Mouse (Mus musculus) forebrain, embryonic 13.5 days (tissue): ENCODE measurements at regions not wholly inside any gene's neighbourhood (a gene's known extent, or its start where the extent isn't known, plus 50 kb on each side); places are given as distances from the start of the nearest gene placed in this dataset.

Experiments used
- ATAC-seq: fragments of 200-750 bp; cut with Nextera tagmentation; 2 replicates; pipeline ENCODE4 v1.8.0; 2017
- H3K27ac ChIP-seq: fragments of 300-500 bp; sonication (generic); 2 replicates; pipeline ENCODE4 v1.5.1; 2015; ENCODE audit warnings: inconsistent platforms, mild to moderate bottlenecking, moderate library complexity
- H3K27me3 ChIP-seq: fragments of 300-500 bp; sonication (generic); 2 replicates; pipeline ENCODE4 v1.6.1; 2015; ENCODE audit warnings: mild to moderate bottlenecking, inconsistent platforms
- H3K36me3 ChIP-seq: fragments of 300-500 bp; sonication (generic); 2 replicates; pipeline ENCODE4 v1.6.1; 2015; ENCODE audit warnings: mild to moderate bottlenecking, inconsistent platforms; ENCODE audit not compliant: poor library complexity, severe bottlenecking
- H3K4me1 ChIP-seq: fragments of 300-500 bp; sonication (generic); 2 replicates; pipeline ENCODE4 v1.6.1; 2015; ENCODE audit warnings: inconsistent platforms
- H3K4me2 ChIP-seq: fragments of 300-500 bp; sonication (generic); 2 replicates; pipeline ENCODE4 v1.6.1; 2015; ENCODE audit warnings: inconsistent platforms, mild to moderate bottlenecking, moderate library complexity
- H3K4me3 ChIP-seq: fragments of 300-500 bp; sonication (generic); 2 replicates; pipeline ENCODE4 v1.5.1; 2015; ENCODE audit warnings: mild to moderate bottlenecking, inconsistent platforms
- H3K9ac ChIP-seq: fragments of 300-500 bp; sonication (generic); 2 replicates; pipeline ENCODE4 v1.6.1; 2015; ENCODE audit warnings: mild to moderate bottlenecking, inconsistent platforms
- H3K9me3 ChIP-seq: fragments of 300-500 bp; sonication (generic); replicated peaks from 2 replicates; pipeline ENCODE4 v1.6.1; 2016; ENCODE audit warnings: inconsistent platforms
- WGBS: fragments of 180-500 bp; shearing (Covaris S2); methylation state at CpG from one replicate; pipeline ENCODE4 v1.1.7; 2015; 5-methylcytosine and 5-hydroxymethylcytosine counted together

DNA sequence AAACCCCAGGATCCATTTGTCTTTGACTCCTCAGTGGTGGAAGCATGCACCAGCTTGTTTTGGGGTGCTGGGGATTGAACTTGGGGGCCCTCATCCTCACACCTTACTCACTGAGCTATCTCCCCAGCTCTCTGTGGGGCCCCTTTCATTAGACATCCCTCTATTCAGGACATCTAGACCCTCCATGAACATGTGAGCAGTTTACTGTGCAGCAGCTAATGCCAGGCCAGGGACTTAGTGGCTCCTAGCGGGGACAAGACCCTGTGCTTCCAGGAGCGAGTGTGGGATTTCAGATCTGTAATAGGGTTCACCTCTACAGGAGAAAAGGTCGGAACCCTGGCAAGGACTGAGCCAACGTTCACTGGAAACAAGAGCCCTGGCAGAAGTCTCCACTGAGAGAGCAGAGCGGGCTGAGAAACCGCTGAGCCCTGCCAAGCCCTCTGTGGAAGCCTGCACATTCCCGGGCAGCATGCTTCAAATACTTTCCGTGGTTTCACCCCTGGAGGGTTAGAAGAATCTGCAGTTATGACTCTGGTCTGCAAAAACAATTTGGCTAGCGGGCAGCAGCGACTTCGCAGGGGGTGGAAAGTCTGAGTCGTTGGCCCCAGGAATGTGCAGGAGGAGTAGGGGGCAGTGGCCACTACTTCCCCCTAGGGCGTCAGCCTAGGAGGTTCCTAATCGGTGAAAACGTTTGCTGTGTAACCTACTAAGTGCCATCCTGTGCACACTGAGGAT, 125.6 kb downstream of the Smad6 start:
- H3K4me2 ChIP-seq: no peak overlapping the region
- no peaks in the 10 kb centered on the region for H3K27me3 ChIP-seq
- no peak overlapping the region for H3K9ac ChIP-seq
- WGBS: 71% methylated on average over 15 of the region's 15 CpGs
- no peaks in the 10 kb centered on the region for H3K36me3 ChIP-seq
- H3K4me1 ChIP-seq: 0 out of 2 replicates have a peak, but pooled peaks cover 5% of the 10 kb centered on the region
- H3K4me3 ChIP-seq: no peak overlapping the region
- H3K9me3 ChIP-seq: no peaks in the 10 kb centered on the region
- no peak for ATAC-seq
- no peak overlapping the region for H3K27ac ChIP-seq

- 67% methylated on average over 17 of the region's 17 CpGs for WGBS
- H3K4me3 ChIP-seq: no peak overlapping the region
- H3K27ac ChIP-seq: no peak overlapping the region
- no peak overlapping the region for H3K9ac ChIP-seq
- peaks cover 8% of the 10 kb centered on the region; the same call in 1 of the 2 replicates for H3K4me1 ChIP-seq
- H3K4me2 ChIP-seq: no peak overlapping the region
- no peaks in the 10 kb centered on the region for H3K27me3 ChIP-seq
- no peaks in the 10 kb centered on the region for H3K36me3 ChIP-seq
- H3K9me3 ChIP-seq: no peaks in the 10 kb centered on the region
- ATAC-seq: no peak
These were observed 129.5 kb downstream of the Smad6 start for GRCm38 (mm10) chr9:63892235-63892971.

DNA sequence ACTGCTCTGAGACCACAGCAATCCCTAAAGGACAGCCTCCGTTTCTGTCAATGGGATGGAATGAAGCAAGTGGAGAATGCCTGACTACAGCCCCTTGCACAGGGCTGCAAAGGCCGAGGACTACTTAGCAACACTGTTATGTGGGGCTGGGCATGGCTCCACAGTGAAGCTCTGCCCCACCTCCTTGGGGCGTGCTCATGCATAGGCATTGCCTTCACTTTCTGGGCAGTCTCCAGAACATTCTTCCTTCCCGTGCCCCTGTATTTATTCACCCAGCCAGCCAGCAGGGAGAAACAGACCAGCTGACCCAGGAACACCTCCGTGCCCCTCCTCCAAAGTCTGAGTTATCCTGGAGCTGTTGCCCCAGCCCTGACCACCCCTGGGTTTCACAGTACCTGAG, 131.1 kb downstream of the Smad6 start:
- 69% methylated on average over 5 of the region's 5 CpGs for WGBS
- ATAC-seq: no peak

DNA sequence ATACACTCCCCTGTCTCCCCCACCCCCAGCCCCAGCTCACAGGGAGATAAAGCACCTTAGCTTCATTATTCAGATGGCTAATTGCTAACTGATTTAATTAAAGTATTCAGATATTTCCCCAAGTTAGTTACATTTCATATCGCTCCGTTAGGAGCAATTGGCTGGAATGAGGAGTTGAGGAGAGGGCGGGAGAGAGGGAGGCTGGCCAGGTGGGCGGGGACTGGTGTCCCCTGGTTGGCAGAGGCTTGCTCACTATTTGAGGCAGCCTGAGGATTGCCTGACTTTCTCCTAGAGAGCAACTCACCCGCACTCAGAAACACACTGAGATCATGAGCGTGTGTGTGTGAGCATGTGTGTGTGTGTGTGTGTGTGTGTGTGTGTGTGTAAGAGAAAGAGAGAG, 131.8 kb upstream of the Smad3 start:
- Histone ChIP-seq H3K4me3 (no peak overlapping the region), H3K4me1 (peaks cover 15% of the 10 kb centered on the region), H3K27ac (no peak overlapping the region), H3K9me3 (no peaks in the 10 kb centered on the region), H3K9ac (no peak overlapping the region), H3K27me3 (no peaks in the 10 kb centered on the region), H3K4me2 (no peak overlapping the region), H3K36me3 (no peaks in the 10 kb centered on the region)
- WGBS: 65% methylated on average over 6 of the region's 6 CpGs
- ATAC-seq: no peak

More for the DNA sequence above, 131.1 kb downstream of the Smad6 start:
- H3K4me1 ChIP-seq: peaks cover 8% of the 10 kb centered on the region; the same call in 1 of the 2 replicates
- H3K36me3 ChIP-seq: no peaks in the 10 kb centered on the region
- H3K4me2 ChIP-seq: no peak overlapping the region
- H3K9ac ChIP-seq: no peak overlapping the region
- no peak overlapping the region for H3K27ac ChIP-seq
- H3K9me3 ChIP-seq: no peaks in the 10 kb centered on the region
- no peaks in the 10 kb centered on the region for H3K27me3 ChIP-seq
- no peak overlapping the region for H3K4me3 ChIP-seq

DNA sequence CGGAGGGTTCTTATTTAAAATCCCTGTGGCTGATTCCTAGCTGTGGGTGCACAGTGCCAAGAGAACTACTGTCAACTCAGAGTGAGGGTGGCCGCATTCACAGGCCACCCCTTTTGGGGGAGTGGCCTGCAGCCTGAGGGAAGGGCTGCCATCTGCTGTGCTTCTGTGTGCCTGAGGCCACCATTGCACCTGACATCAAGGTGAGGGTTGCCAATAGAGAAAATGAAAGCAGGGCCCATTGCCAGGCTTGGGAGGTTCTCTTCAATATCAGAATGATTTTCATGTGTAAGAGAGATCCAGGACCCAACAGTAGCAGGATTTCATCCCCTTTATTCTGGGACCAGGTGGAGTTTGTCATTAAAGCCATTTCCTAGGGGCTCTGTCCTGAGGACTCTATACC, 127.2 kb upstream of the Smad3 start:
- H3K9ac ChIP-seq: no peak overlapping the region
- no peaks in the 10 kb centered on the region for H3K9me3 ChIP-seq
- H3K4me2 ChIP-seq: no peak overlapping the region
- H3K27ac ChIP-seq: peak overlapping the region; percentile 15; the same call in 1 of the 2 replicates
- H3K4me3 ChIP-seq: no peak overlapping the region
- 83% methylated on average over 2 of the region's 2 CpGs for WGBS
- H3K4me1 ChIP-seq: peaks cover 33% of the 10 kb centered on the region
- no peak for ATAC-seq
- H3K27me3 ChIP-seq: peaks cover 3% of the 10 kb centered on the region; the same call in 1 of the 2 replicates
- no peaks in the 10 kb centered on the region for H3K36me3 ChIP-seq

DNA sequence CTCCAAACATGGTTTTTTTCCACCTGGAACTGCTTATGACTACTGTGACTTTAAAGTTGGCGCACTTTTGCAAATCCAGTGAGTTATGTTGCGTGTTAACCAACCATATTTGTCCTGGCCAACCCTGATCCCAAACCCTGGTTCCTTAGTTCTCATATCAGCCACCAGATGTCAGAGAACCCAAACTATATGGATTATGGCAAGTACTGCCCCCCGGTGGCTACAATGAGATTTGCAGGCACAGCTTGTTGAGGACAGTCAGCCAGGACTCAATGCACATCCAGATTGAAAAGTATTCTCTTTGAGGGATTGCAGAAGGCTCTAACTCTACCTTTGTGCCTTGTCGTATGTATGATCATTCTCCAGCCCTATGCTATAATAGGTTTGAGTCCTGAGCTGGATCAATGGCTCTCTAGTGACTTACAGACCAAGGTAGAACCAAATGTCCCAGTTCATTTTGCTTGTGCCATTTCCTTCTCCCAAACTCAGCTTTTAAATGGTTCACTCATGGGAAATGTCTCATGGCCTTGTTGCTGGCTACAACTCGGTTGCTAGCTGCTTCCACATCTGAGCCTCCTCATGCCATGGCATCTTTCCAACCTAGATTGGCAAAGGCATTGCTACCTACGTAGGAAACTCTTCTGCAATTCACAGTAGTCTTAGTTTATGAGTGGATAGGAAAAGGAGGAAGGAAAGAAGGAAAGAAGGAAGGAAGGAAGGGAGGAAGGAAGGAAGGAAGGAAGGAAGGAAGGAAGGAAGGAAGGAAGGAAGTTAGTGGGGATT, 126.1 kb upstream of the Smad3 start:
- H3K36me3 ChIP-seq: no peaks in the 10 kb centered on the region
- H3K4me1 ChIP-seq: peaks cover 39% of the 10 kb centered on the region
- H3K27me3 ChIP-seq: peaks cover 4% of the 10 kb centered on the region; the same call in 1 of the 2 replicates
- no peak overlapping the region for H3K27ac ChIP-seq
- H3K4me2 ChIP-seq: no peak overlapping the region
- H3K4me3 ChIP-seq: no peak overlapping the region
- 70% methylated on average over 6 of the region's 6 CpGs for WGBS
- no peak overlapping the region for H3K9ac ChIP-seq
- ATAC-seq: no peak
- H3K9me3 ChIP-seq: no peaks in the 10 kb centered on the region

GRCm38 (mm10) chr9:63881692-63882091, 123.9 kb upstream of the Smad3 start:
- Histone ChIP-seq H3K4me2 (peak overlapping the region; percentile 59), H3K36me3 (no peaks in the 10 kb centered on the region), H3K4me3 (no peak overlapping the region), H3K4me1 (peaks cover 48% of the 10 kb centered on the region), H3K27ac (peak overlapping the region; percentile 76), H3K9ac (no peak overlapping the region), H3K9me3 (no peaks in the 10 kb centered on the region), H3K27me3 (peaks cover 7% of the 10 kb centered on the region; the same call in 1 of the 2 replicates)
- ATAC-seq: no peak
- WGBS: 82% methylated on average over 10 of the region's 10 CpGs

DNA sequence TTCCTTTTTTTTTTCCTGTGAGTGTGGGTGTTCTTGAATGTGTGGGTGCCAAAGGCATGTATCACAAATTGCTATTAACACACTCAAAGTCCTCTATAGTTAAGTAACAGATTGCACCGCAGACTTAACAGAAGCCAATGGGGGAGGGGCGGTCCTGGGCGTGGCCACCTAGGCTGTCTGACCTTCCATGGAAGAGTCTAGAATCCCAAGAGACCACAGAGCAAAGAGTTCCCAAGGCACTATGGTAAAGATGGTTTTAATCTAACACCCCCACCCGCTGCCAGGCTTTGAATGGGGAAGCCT, 123.4 kb upstream of the Smad3 start:
- WGBS: 49% methylated on average over 4 of the region's 4 CpGs
- Histone ChIP-seq H3K27me3 (peaks cover 7% of the 10 kb centered on the region; the same call in 1 of the 2 replicates), H3K27ac (peak overlapping the region; percentile 76), H3K4me2 (peak overlapping the region; percentile 59), H3K9me3 (no peaks in the 10 kb centered on the region), H3K4me3 (peak overlapping the region; percentile 24), H3K4me1 (peaks cover 48% of the 10 kb centered on the region), H3K36me3 (no peaks in the 10 kb centered on the region), H3K9ac (no peak overlapping the region)
- 0 out of 2 replicates have a peak, but pooled peaks have one; percentile 2 for ATAC-seq

GRCm38 (mm10) chr9:63880487-63881260, 122.9 kb upstream of the Smad3 start:
- 6% methylated on average over 26 of the region's 26 CpGs for WGBS
- Histone ChIP-seq H3K9ac (0 out of 2 replicates have a peak overlapping the region, but pooled peaks have one; percentile 51), H3K4me2 (peak overlapping the region; percentile 59), H3K9me3 (no peaks in the 10 kb centered on the region), H3K4me3 (peak overlapping the region; percentile 24), H3K27ac (peak overlapping the region; percentile 76), H3K27me3 (peaks cover 7% of the 10 kb centered on the region; the same call in 1 of the 2 replicates), H3K4me1 (peaks cover 48% of the 10 kb centered on the region), H3K36me3 (no peaks in the 10 kb centered on the region)
- peak; percentile 84 for ATAC-seq

- Histone ChIP-seq H3K9me3 (no peaks in the 10 kb centered on the region), H3K4me3 (peak overlapping the region; percentile 24), H3K27ac (peak overlapping the region; percentile 76), H3K9ac (peak overlapping the region; percentile 18; the same call in 1 of the 2 replicates), H3K4me2 (peak overlapping the region; percentile 59), H3K27me3 (peaks cover 7% of the 10 kb centered on the region; the same call in 1 of the 2 replicates), H3K36me3 (no peaks in the 10 kb centered on the region), H3K4me1 (peaks cover 44% of the 10 kb centered on the region)
- 12% methylated on average over 15 of the region's 15 CpGs for WGBS
- peak; percentile 65 for ATAC-seq
These were observed 122.1 kb upstream of the Smad3 start for GRCm38 (mm10) chr9:63879710-63880428.

DNA sequence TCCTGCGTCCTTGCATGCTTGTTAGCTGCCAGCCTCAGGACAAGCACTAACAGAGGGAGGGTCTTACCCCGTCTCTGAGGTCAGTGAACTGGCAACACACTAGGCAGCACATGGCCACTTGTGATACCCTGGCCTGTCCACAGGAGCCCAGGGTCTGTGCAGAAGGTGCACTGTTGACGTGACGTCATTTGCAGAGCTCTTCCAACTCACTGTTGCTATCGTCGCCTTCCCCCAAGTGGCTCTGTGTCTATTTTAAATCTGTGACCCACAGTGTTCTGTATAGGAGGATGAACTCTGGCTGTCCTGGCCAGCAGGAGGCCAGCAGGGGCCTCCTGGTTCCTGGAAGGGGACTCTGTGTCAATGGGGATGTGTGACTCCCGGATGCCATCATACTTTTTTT, 120.1 kb upstream of the Smad3 start:
- Histone ChIP-seq H3K9ac (no peak overlapping the region), H3K4me3 (no peak overlapping the region), H3K27me3 (peaks cover 7% of the 10 kb centered on the region; the same call in 1 of the 2 replicates), H3K4me1 (peaks cover 39% of the 10 kb centered on the region), H3K9me3 (no peaks in the 10 kb centered on the region), H3K27ac (no peak overlapping the region), H3K4me2 (no peak overlapping the region), H3K36me3 (no peaks in the 10 kb centered on the region)
- WGBS: 81% methylated on average over 7 of the region's 7 CpGs
- ATAC-seq: no peak
